Comparison of ENCODE assay signal across 8 mouse cellular contexts in genomic region chr9:28403831-28404562, GRCm38 (mm10).
DNase-seq lines count a peak whose midpoint lies in the region; ATAC-seq lines count a peak whose summit lies in the region.
"Had no signal": no experiment of that assay in that cellular context is flagged by ENCODE, and none has a peak within 500 bp of the region (broad histone marks: within the 10 kb centered on the region; RNA-seq: fewer than 3 reads in every experiment).

No protein-coding gene starts in this region.

- H3K27me3 ChIP-seq in forebrain, embryonic 11.5 days (ENCODE audit: control insufficient read depth, insufficient read depth, low read length), result peaks cover 8% of the 10 kb centered on the region; the same call in 1 of the 2 replicates
- peaks cover 11% of the 10 kb centered on the region; the same call in 1 of the 2 replicates for H3K27me3 ChIP-seq in hindbrain, embryonic 14.5 days (ENCODE audit: control insufficient read depth, insufficient read depth, low read length)
- peaks cover 61% of the 10 kb centered on the region for H3K27me3 ChIP-seq in limb, embryonic 10.5 days (ENCODE audit: low read depth, poor library complexity, severe bottlenecking)
- no peaks in the 10 kb centered on the region for H3K27me3 ChIP-seq in neural tube, embryonic 14.5 days (ENCODE audit: control insufficient read depth, insufficient read depth, low read length)

- H3K4me2 ChIP-seq in forebrain, embryonic 11.5 days (ENCODE audit: low read depth, low read length, severe bottlenecking), result peak overlapping the region; percentile 97
- peak overlapping the region; percentile 89 for H3K4me2 ChIP-seq in hindbrain, embryonic 14.5 days (replicated peaks)
- H3K4me2 ChIP-seq in neural tube, embryonic 14.5 days (ENCODE audit: low read depth, low read length), result peak overlapping the region; percentile 93

- H3K4me1 ChIP-seq in forebrain, embryonic 11.5 days (replicated peaks; ENCODE audit: control insufficient read depth, insufficient read depth, low read length), result no peaks in the 10 kb centered on the region; the same call in 1 of the 2 replicates
- H3K4me1 ChIP-seq in hindbrain, embryonic 14.5 days (replicated peaks; ENCODE audit: control insufficient read depth, insufficient read depth, low read length), result peaks cover 17% of the 10 kb centered on the region
- H3K4me1 ChIP-seq in limb, embryonic 10.5 days, result peaks cover 21% of the 10 kb centered on the region
- peaks cover 12% of the 10 kb centered on the region for H3K4me1 ChIP-seq in neural tube, embryonic 14.5 days (ENCODE audit: control insufficient read depth, insufficient read depth, low read length)

- no peaks in the 10 kb centered on the region for H3K9me3 ChIP-seq in forebrain, embryonic 11.5 days (ENCODE audit: control insufficient read depth, low read length)
- no peaks in the 10 kb centered on the region for H3K9me3 ChIP-seq in hindbrain, embryonic 14.5 days (ENCODE audit: control insufficient read depth, low read length)
- H3K9me3 ChIP-seq in limb, embryonic 10.5 days (replicated peaks), result no peaks in the 10 kb centered on the region
- H3K9me3 ChIP-seq in neural tube, embryonic 14.5 days (ENCODE audit: control insufficient read depth, low read length), result no peaks in the 10 kb centered on the region

- DNase-seq in adrenal gland, adult (ENCODE audit: inconsistent age in 2 of 2, low spot score in 1 of 2), result peak; percentile 67 to 89
- peak; percentile 94 for DNase-seq in brain, adult 2 months (ENCODE audit: low read depth, low spot score)
- DNase-seq in forebrain, embryonic 11.5 days (ENCODE audit: low spot score), result peak; percentile 89
- DNase-seq in hindbrain, embryonic 14.5 days (ENCODE audit: low spot score), result peak; percentile 67
- peak; percentile 69 for DNase-seq in limb, embryonic 10.5 days (ENCODE audit: low spot score)
- DNase-seq in urinary bladder, adult 18-20 months (ENCODE audit: low spot score in 2 of 2), result no peak

- peak overlapping the region; percentile 51 for H3K4me3 ChIP-seq in forebrain, embryonic 11.5 days (ENCODE audit: low read depth, low read length)
- peak overlapping the region; percentile 48 for H3K4me3 ChIP-seq in hindbrain, embryonic 14.5 days (replicated peaks; ENCODE audit: low read length)
- H3K4me3 ChIP-seq in limb, embryonic 10.5 days, result peak overlapping the region; percentile 63
- peak overlapping the region; percentile 54 for H3K4me3 ChIP-seq in neural tube, embryonic 14.5 days (ENCODE audit: low read depth, low read length)
- H3K4me3 ChIP-seq: erythroblast, embryonic 14.5 days had no signal

- 1% methylated on average over 30 of the region's 30 CpGs for WGBS in forebrain, embryonic 11.5 days
- WGBS in hindbrain, embryonic 14.5 days, result under 1% methylated on average over 30 of the region's 30 CpGs
- 1% methylated on average over 30 of the region's 30 CpGs for WGBS in limb, embryonic 10.5 days
- under 1% methylated on average over 30 of the region's 30 CpGs for WGBS in neural tube, embryonic 14.5 days

- H3K27ac ChIP-seq in forebrain, embryonic 11.5 days (ENCODE audit: low read depth, low read length), result no peak overlapping the region
- peak overlapping the region; percentile 39 for H3K27ac ChIP-seq in hindbrain, embryonic 14.5 days
- H3K27ac ChIP-seq in limb, embryonic 10.5 days, result no peak overlapping the region
- peak overlapping the region; percentile 46; the same call in 1 of the 2 replicates for H3K27ac ChIP-seq in neural tube, embryonic 14.5 days (ENCODE audit: low read depth, low read length)

- no peaks in the 10 kb centered on the region for H3K36me3 ChIP-seq in forebrain, embryonic 11.5 days (ENCODE audit: control insufficient read depth, insufficient read depth, low read length)
- H3K36me3 ChIP-seq in hindbrain, embryonic 14.5 days (replicated peaks; ENCODE audit: control insufficient read depth, insufficient read depth), result no peaks in the 10 kb centered on the region
- no peaks in the 10 kb centered on the region for H3K36me3 ChIP-seq in limb, embryonic 10.5 days
- no peaks in the 10 kb centered on the region for H3K36me3 ChIP-seq in neural tube, embryonic 14.5 days (ENCODE audit: control insufficient read depth, insufficient read depth, low read length)

- H3K9ac ChIP-seq in forebrain, embryonic 11.5 days (ENCODE audit: low read length), result peak overlapping the region; percentile 63
- peak overlapping the region; percentile 56 for H3K9ac ChIP-seq in hindbrain, embryonic 14.5 days
- H3K9ac ChIP-seq in neural tube, embryonic 14.5 days (replicated peaks; ENCODE audit: low read depth, low read length), result peak overlapping the region; percentile 55

- ATAC-seq in forebrain, embryonic 11.5 days (replicated peaks; ENCODE audit: low FRiP score), result peak; percentile 76
- peak; percentile 69 for ATAC-seq in hindbrain, embryonic 14.5 days (ENCODE audit: low FRiP score)
- ATAC-seq in neural tube, embryonic 14.5 days (ENCODE audit: low read depth), result peak; percentile 54

Comparison
In these comparisons a context has a peak if more than half of its experiments do, and no peak if none do; other contexts are left out.
1. DNase-seq: peak in adrenal gland, adult (2 of 2), brain, adult 2 months (single experiment), forebrain, embryonic 11.5 days (single experiment), hindbrain, embryonic 14.5 days (single experiment) and limb, embryonic 10.5 days (single experiment); none in urinary bladder, adult 18-20 months (0 of 2).
2. H3K27ac ChIP-seq: peak in hindbrain, embryonic 14.5 days (single experiment) and neural tube, embryonic 14.5 days (single experiment); none in forebrain, embryonic 11.5 days (single experiment) and limb, embryonic 10.5 days (single experiment).
3. Peak in every context shown above with its lines, with median percentiles within 50 percentile points of each other: ATAC-seq, H3K4me2 ChIP-seq, H3K4me3 ChIP-seq and H3K9ac ChIP-seq.